Mouse (Mus musculus) small intestine, adult 10 weeks (tissue): Measurements from ENCODE around the gene Rnf214. TPM values are rescaled to one million over a fixed set of nuclear protein-coding genes. Genes with fewer than 3 reads are reported as not detected.

ENCODE experiments used
- polyA plus RNA-seq: library from polyadenylated mRNA; stranded (reverse); fragments of 350-450 nt; fragmentation: Illumina TruSeq; extraction: RNeasy Lipid Tissue Mini Kit (QIAGEN cat#74804); gene quantifications from one replicate; pipeline ENCODE4 v1.2.3, GENCODE M21; 2014; ENCODE audit warnings: low replicate concordance

The Rnf214 gene
- polyA plus RNA-seq: 36.9 TPM

GRCm38 (mm10) chr9:45906355-45907077 lies at the start of gene Rnf214, which contains the start of gene Pcsk7:
Rnf214 (minus strand) TSS chr9:45906911.
Pcsk7 (plus strand) TSS chr9:45906497.

GRCm38 (mm10) chr9:45955107-45955963 lies 48.6 kb upstream of the Rnf214 start, which contains the start of gene Sidt2:
Sidt2 (minus strand) TSS chr9:45955258.

DNA sequence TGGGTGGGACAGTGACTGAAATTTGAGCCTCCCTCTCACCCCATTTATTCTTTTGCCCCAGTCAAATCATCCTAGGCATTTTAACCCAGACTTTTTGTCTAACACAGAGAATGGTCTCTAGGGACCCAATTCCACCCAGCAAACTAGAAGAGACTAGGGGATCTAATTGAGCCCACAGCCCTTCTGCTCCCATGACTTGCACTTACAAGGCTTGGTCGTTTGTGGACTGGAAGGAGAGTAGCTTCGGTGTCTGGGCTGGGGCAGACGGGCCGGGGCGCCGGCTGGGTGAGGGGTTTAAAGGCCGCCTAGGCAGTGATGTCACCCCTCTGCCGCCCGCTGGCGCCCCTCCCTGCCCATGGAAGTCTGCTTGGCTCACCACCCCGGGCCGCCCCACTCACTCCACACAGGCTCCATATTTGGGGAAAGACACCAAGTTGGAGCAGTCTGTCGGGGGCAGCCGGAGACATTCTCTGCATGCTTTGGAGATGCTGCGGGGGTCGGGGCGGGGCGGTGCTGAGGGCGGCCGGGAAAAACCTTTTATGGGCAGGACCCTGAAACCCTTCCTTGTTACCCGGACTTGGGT lies 29.0 kb upstream of the Rnf214 start, which contains the start of gene Tagln:
Tagln (minus strand) TSS at position 431 of the 583 bp plus-strand sequence.

DNA sequence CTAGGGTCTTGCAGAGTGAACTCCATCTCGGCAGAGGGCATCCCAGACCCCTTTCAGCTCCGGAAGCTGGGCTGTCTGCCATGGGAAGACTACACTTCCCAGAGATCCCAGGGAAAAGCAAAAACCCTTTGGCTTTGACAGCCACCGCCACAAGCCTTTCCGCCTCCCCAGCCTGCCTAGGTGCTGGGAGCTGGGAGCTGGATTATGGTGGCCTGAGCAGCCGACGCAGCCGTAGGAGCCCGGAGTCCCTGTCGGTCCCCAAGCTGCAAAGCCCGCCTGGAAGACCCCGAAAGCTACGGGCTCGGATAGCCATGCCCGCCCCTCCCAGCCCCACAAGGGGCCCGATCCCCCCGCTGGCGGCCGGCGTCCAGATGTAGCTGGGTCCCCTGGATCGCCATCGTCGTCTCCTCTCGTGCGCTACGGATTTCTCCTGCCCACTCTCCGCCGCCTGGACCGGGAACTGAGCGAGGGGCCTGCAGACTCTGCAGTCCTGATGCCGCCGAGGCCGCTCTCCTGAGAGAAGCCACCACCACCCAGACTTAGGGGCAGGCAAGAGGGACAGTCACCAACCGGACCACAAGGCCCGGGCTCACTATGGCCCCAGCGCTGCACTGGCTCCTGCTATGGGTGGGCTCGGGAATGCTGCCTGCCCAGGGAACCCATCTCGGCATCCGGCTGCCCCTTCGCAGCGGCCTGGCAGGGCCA lies 68.1 kb downstream of the Rnf214 start, which contains the start of gene Bace1:
Bace1 (plus strand) TSS at position 147 of the 705 bp plus-strand sequence.

DNA sequence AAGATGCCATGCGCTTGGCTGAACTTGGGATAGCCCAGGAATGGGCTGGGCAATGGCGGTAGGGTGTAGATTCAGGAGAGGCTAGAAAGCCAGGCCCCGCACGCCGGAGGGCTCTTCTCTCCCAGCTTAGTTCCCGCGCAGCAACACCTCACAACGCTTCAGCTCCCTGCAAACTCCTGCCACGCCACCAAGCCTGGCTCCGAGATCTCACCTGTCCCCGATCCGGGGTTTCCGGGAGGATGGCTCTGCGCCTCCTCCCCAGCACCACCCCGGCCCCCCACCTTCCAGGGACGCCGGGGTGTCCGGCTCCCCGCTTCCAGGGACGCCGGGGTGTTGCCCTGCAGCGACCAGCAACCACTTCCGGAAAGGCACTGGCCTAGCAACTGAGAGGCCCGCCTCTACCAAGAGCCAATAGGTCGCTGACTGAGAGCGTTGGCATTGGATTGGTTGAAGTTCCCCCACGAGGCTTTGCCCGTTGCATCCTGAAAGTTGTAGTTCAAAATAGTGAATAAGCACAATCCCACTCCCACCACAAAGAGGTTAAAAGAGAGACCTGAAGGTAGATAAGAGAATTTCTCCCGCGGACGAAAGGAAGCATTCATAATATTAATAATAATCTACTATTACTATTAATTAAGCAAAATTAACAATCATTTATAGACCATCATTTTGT lies 78.3 kb downstream of the Rnf214 start, which contains the start of gene Cep164:
Cep164 (minus strand) TSS at position 401 of the 673 bp plus-strand sequence.

Other genes starting within 250 kb of the Rnf214 start
- 0.71 TPM for gene Cep164, start 78.2 kb downstream of the Rnf214 start, polyA plus RNA-seq
- gene Bace1, start 68.3 kb downstream of the Rnf214 start, polyA plus RNA-seq: 4.5 TPM
- gene Pcsk7, start 414 bp downstream of the Rnf214 start, polyA plus RNA-seq: 4.3 TPM
- 21.5 TPM for gene Tagln, start 29.1 kb upstream of the Rnf214 start, polyA plus RNA-seq
- 11.2 TPM for gene Sidt2, start 48.3 kb upstream of the Rnf214 start, polyA plus RNA-seq
- gene Pafah1b2, start 105.8 kb upstream of the Rnf214 start, polyA plus RNA-seq: 35.9 TPM
- 3.5 TPM for gene Sik3, start 105.9 kb upstream of the Rnf214 start, polyA plus RNA-seq